Mouse (Mus musculus): ENCODE data around the gene Pigb.

- TF ChIP-seq GATA1 (IDR thresholded peaks at IDR 0.05; ENCODE audit: low read length) (no peak), TAL1 (IDR thresholded peaks at IDR 0.05; ENCODE audit: low read length) (no peak)
Observed at GRCm38 (mm10) chr9:72983066-72983465, 57.1 kb downstream of the Pigb start.

Data from erythroblast, embryonic 14.5 days (primary cell).